Mouse (Mus musculus): Measurements from ENCODE around the gene Bloc1s5. TPM values are rescaled to one million over a fixed set of nuclear protein-coding genes. Genes with fewer than 3 reads are reported as not detected.

Bloc1s5 gene
- polyA plus RNA-seq, 1 experiment, result 11.3 TPM

DNA sequence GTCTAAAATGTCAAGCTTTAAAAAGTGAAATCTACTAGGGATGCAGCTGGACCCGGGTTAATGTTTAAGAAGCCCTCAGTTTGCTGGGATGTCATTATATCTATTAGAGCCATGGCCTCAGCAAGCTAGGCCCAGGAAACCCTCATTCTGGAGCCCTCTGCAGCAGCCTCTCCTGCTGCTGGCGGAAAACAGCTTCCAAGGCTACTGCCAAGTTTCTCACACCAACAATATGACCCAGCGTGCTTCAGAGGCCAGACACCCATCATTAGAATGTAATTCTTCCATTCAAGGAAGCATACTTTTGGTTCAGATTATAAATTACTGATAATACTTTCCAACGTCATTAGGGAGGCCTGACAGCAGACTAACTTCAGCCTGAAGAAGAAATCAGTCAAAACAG, 18.0 kb downstream of the Bloc1s5 start:
- no peaks in the 10 kb centered on the region for H3K27me3 ChIP-seq (ENCODE audit: control insufficient read depth, insufficient read depth, low read length)
- DNase-seq, result no peak
- no peaks in the 10 kb centered on the region for H3K4me1 ChIP-seq (ENCODE audit: control insufficient read depth, insufficient read depth, low read length)
- WGBS, result 68% methylated on average over 4 of the region's 4 CpGs
- no peak overlapping the region for H3K27ac ChIP-seq (ENCODE audit: insufficient read depth, low read length)
- no peak for TF ChIP-seq CTCF (IDR thresholded peaks at IDR 0.05; ENCODE audit: borderline replicate concordance, insufficient read depth, low read depth, low read length)
- TF ChIP-seq POLR2A (IDR thresholded peaks at IDR 0.05; ENCODE audit: borderline replicate concordance, insufficient read depth, low read length), result no peak
- H3K4me3 ChIP-seq (replicated peaks; ENCODE audit: insufficient read depth, low read depth, low read length), result no peak overlapping the region

DNA sequence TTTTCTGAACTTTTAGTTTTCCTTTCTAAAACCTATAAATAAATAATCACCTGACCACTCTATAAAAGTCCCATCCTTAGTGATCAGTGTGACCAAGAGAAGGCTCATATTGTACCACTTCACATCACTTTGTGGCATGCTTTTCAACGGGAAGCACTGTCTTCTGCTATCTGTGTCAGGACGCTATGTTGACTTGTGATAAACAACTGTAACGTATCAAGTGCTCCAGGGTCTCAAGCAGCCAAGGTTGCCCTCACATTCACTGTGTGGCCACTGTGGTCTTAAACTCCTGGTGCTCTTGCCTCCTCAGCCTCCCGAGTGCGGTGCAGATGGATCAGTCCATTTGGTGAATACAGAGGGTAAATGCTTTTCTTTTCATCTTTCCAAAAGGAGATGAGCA, 19.3 kb downstream of the Bloc1s5 start:
- 92% methylated on average over 5 of the region's 5 CpGs for WGBS
- H3K27ac ChIP-seq (ENCODE audit: insufficient read depth, low read length), result no peak overlapping the region
- H3K27me3 ChIP-seq (ENCODE audit: control insufficient read depth, insufficient read depth, low read length), result no peaks in the 10 kb centered on the region
- TF ChIP-seq POLR2A (IDR thresholded peaks at IDR 0.05; ENCODE audit: borderline replicate concordance, insufficient read depth, low read length) (no peak), CTCF (IDR thresholded peaks at IDR 0.05; ENCODE audit: borderline replicate concordance, insufficient read depth, low read depth, low read length) (no peak)
- no peak overlapping the region for H3K4me3 ChIP-seq (replicated peaks; ENCODE audit: insufficient read depth, low read depth, low read length)
- DNase-seq, result no peak
- H3K4me1 ChIP-seq (ENCODE audit: control insufficient read depth, insufficient read depth, low read length), result no peaks in the 10 kb centered on the region

DNA sequence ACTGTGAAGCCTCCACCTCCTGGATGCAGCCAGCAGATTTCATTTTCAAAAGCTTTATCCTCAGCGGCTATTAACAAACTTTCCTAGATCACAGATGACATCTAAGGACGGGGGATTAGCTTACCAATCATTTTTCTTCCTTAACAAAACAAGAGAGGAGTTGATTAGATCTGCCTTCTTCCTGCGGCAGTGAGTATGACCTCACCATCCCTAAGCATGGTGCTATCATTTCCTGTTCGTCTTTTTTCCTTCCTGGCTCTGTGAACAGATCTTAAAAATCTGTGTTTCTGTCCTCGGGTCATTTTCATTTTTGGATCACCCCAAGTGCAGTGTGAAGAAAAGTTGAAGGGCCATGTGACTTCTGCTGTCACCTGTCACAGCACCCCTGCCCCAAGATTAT, 20.6 kb downstream of the Bloc1s5 start:
- TF ChIP-seq CTCF (IDR thresholded peaks at IDR 0.05; ENCODE audit: borderline replicate concordance, insufficient read depth, low read depth, low read length) (no peak), POLR2A (IDR thresholded peaks at IDR 0.05; ENCODE audit: borderline replicate concordance, insufficient read depth, low read length) (no peak)
- Histone ChIP-seq H3K4me1 (ENCODE audit: control insufficient read depth, insufficient read depth, low read length) (no peaks in the 10 kb centered on the region; the same call in 1 of the 2 replicates), H3K27me3 (ENCODE audit: control insufficient read depth, insufficient read depth, low read length) (no peaks in the 10 kb centered on the region), H3K27ac (ENCODE audit: insufficient read depth, low read length) (no peak overlapping the region), H3K4me3 (replicated peaks; ENCODE audit: insufficient read depth, low read depth, low read length) (no peak overlapping the region)
- 84% methylated on average over 5 of the region's 5 CpGs for WGBS
- DNase-seq, result no peak

DNA sequence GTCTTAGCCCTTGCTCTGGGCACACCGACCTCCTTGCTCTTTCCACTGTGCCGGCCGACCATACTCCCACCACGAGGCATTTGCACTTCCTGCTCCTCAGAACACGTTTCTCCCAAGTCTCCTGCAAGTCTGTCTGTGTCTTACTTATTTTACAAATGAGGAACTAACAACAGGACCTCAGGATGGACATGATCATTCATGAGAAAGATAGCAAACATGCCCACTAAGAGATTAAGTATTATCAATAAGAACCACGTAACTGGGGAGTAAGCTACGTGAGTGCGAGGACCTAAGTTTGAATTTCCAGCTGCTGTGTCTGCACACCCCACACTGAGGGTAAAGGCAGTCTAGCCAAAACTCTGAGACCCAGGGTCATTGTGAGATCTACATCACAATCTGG, 21.3 kb downstream of the Bloc1s5 start:
- no peak for DNase-seq
- Histone ChIP-seq H3K4me3 (replicated peaks; ENCODE audit: insufficient read depth, low read depth, low read length) (no peak overlapping the region), H3K4me1 (ENCODE audit: control insufficient read depth, insufficient read depth, low read length) (no peaks in the 10 kb centered on the region; the same call in 1 of the 2 replicates), H3K27ac (ENCODE audit: insufficient read depth, low read length) (no peak overlapping the region), H3K27me3 (ENCODE audit: control insufficient read depth, insufficient read depth, low read length) (no peaks in the 10 kb centered on the region)
- no peak for TF ChIP-seq CTCF (IDR thresholded peaks at IDR 0.05; ENCODE audit: borderline replicate concordance, insufficient read depth, low read depth, low read length)
- TF ChIP-seq POLR2A (IDR thresholded peaks at IDR 0.05; ENCODE audit: borderline replicate concordance, insufficient read depth, low read length), result no peak
- 88% methylated on average over 8 of the region's 8 CpGs for WGBS

DNA sequence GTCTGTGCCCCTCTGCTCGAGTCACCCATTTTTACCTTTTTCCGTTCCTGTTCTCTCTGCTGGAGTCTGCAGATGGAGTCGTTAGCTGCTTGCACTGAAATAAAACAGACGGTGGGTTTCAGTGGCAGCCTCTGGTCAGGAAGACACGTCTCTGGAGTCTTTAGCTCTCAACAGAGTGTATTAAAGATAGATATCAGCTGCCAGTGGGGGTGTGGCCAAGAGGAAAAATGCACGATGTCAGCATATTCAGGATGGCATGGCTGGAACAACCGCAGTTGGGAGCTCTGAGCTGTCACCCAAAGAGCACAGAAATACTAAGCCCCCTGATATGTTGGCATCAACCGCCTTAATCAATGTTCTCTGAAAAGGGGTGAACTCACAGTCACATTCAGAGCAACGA, 22.3 kb downstream of the Bloc1s5 start:
- no peak for TF ChIP-seq CTCF (IDR thresholded peaks at IDR 0.05; ENCODE audit: borderline replicate concordance, insufficient read depth, low read depth, low read length)
- TF ChIP-seq POLR2A (IDR thresholded peaks at IDR 0.05; ENCODE audit: borderline replicate concordance, insufficient read depth, low read length), result no peak
- WGBS, result 95% methylated on average over 9 of the region's 9 CpGs
- Histone ChIP-seq H3K4me3 (replicated peaks; ENCODE audit: insufficient read depth, low read depth, low read length) (no peak overlapping the region), H3K4me1 (ENCODE audit: control insufficient read depth, insufficient read depth, low read length) (no peaks in the 10 kb centered on the region; the same call in 1 of the 2 replicates), H3K27me3 (ENCODE audit: control insufficient read depth, insufficient read depth, low read length) (no peaks in the 10 kb centered on the region), H3K27ac (ENCODE audit: insufficient read depth, low read length) (no peak overlapping the region)
- DNase-seq, result no peak

DNA sequence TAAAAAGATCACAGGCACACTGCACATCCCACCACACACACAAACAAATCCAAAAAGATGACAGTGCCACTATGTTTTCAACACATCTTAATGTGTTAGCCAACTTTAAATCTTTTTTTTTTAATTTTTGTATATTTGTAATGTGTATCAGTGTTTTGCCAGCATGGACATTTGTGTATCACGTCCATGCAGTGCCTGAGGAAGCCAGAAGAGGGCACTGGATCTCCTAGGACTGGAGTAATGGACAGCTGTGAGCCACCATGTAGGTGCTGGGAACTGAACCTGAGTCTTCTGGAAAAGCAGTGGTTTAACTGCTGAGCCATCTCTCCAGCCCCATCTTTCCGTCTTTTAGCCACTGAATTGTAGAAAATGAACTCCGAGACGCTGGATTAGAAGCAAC, 22.7 kb downstream of the Bloc1s5 start:
- H3K4me1 ChIP-seq (ENCODE audit: control insufficient read depth, insufficient read depth, low read length), result no peaks in the 10 kb centered on the region; the same call in 1 of the 2 replicates
- H3K27me3 ChIP-seq (ENCODE audit: control insufficient read depth, insufficient read depth, low read length), result no peaks in the 10 kb centered on the region
- 96% methylated on average over 4 of the region's 4 CpGs for WGBS
- H3K27ac ChIP-seq (ENCODE audit: insufficient read depth, low read length), result no peak overlapping the region
- DNase-seq, result no peak
- TF ChIP-seq POLR2A (IDR thresholded peaks at IDR 0.05; ENCODE audit: borderline replicate concordance, insufficient read depth, low read length) (no peak), CTCF (IDR thresholded peaks at IDR 0.05; ENCODE audit: borderline replicate concordance, insufficient read depth, low read depth, low read length) (no peak)
- no peak overlapping the region for H3K4me3 ChIP-seq (replicated peaks; ENCODE audit: insufficient read depth, low read depth, low read length)

DNA sequence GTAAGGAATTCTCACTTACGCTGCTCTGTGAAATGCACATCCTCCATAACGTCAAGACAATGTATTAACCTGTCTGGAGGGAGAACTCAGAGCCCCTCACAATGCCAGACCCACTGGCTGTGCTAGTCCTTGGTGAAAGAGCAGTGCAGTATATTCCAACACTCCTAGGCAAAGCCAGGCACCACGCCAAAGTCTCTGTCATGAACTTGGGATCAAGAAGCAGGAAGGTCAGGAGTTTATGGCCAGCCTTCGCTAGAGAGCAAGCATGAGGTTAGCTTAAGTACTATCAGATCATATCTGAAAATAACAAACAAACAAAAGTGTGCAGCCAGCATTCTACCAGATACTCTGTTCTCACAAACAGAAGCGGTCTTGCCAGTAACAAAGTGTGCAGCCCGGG, 24.6 kb downstream of the Bloc1s5 start:
- 87% methylated on average over 6 of the region's 6 CpGs for WGBS
- Histone ChIP-seq H3K4me1 (ENCODE audit: control insufficient read depth, insufficient read depth, low read length) (no peaks in the 10 kb centered on the region; the same call in 1 of the 2 replicates), H3K4me3 (replicated peaks; ENCODE audit: insufficient read depth, low read depth, low read length) (no peak overlapping the region), H3K27ac (ENCODE audit: insufficient read depth, low read length) (no peak overlapping the region), H3K27me3 (ENCODE audit: control insufficient read depth, insufficient read depth, low read length) (no peaks in the 10 kb centered on the region)
- TF ChIP-seq CTCF (IDR thresholded peaks at IDR 0.05; ENCODE audit: borderline replicate concordance, insufficient read depth, low read depth, low read length), result no peak
- TF ChIP-seq POLR2A (IDR thresholded peaks at IDR 0.05; ENCODE audit: borderline replicate concordance, insufficient read depth, low read length), result no peak
- no peak for DNase-seq

DNA sequence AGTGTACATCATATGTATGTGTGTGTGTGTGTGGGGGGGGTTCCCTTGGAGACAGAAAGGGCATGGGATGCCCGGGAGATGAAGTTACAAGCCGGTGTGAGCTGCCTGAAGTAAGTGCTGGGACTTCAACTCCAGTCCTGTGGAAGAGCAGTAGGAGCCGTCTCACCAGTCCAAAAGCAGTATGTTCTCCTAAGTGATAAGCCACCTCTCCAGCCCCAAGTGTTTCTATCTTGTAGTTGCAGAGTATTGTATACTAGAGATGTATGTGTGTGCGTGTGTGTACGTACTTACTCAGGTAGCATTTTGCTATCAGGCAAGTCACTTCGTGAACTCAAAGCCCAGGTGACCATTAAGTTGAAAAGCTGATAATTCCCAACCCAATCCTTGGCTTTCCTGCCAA, 27.8 kb downstream of the Bloc1s5 start:
- Histone ChIP-seq H3K27ac (ENCODE audit: insufficient read depth, low read length) (no peak overlapping the region), H3K27me3 (ENCODE audit: control insufficient read depth, insufficient read depth, low read length) (no peaks in the 10 kb centered on the region), H3K4me1 (ENCODE audit: control insufficient read depth, insufficient read depth, low read length) (no peaks in the 10 kb centered on the region; the same call in 1 of the 2 replicates), H3K4me3 (replicated peaks; ENCODE audit: insufficient read depth, low read depth, low read length) (no peak overlapping the region)
- WGBS, result 91% methylated on average over 6 of the region's 6 CpGs
- DNase-seq, result no peak
- TF ChIP-seq CTCF (IDR thresholded peaks at IDR 0.05; ENCODE audit: borderline replicate concordance, insufficient read depth, low read depth, low read length) (no peak), POLR2A (IDR thresholded peaks at IDR 0.05; ENCODE audit: borderline replicate concordance, insufficient read depth, low read length) (no peak)
